Mouse (Mus musculus): Measurements from ENCODE around the gene Wdpcp. TPM values are rescaled to one million over a fixed set of nuclear protein-coding genes. Genes with fewer than 3 reads are reported as not detected.
"Not testable (repeated sequence)": the region's sequence is repeated elsewhere in the genome, so short reads cannot be mapped to it uniquely, and the experiment has no call there.

The Wdpcp gene
- polyA plus RNA-seq (2015; fragmentation: Nextera tagmentation; extraction: Ambion mirVana): 1.5 and 2.4 TPM in 2 replicates

GRCm38 (mm10) chr11:21571700-21572381 is at the start of gene Wdpcp, which contains the start of gene Mdh1:
Wdpcp (plus strand) TSS chr11:21572235.
Mdh1 (minus strand) TSS chr11:21572367.
- under 1% methylated on average over 42 of the region's 42 CpGs for WGBS (ENCODE audit: insufficient replicate concordance)
- Histone ChIP-seq H3K4me1 (replicated peaks) (peaks cover 31% of the 10 kb centered on the region), H3K27me3 (no peaks in the 10 kb centered on the region), H3K27ac (peak within 1 kb of the TSS; percentile 54), H3K9ac (peak within 1 kb of the TSS; percentile 75), H3K4me3 (replicated peaks) (peak within 1 kb of the TSS; percentile 73), H3K4me2 (peak within 1 kb of the TSS; percentile 78), H3K9me3 (replicated peaks) (no peaks in the 10 kb centered on the region), H3K36me3 (no peaks in the 10 kb centered on the region)
- DNase-seq: peak; percentile 83
- peak; percentile 95 for ATAC-seq (ENCODE audit: low read depth)

- 43% methylated on average over 2 of the region's 2 CpGs for WGBS (ENCODE audit: insufficient replicate concordance)
- no peak overlapping the region for H3K9ac ChIP-seq
- no peaks in the 10 kb centered on the region for H3K4me1 ChIP-seq (replicated peaks)
- H3K4me2 ChIP-seq: no peak overlapping the region
- no peak for ATAC-seq (ENCODE audit: low read depth)
- no peaks in the 10 kb centered on the region for H3K36me3 ChIP-seq
- no peak overlapping the region for H3K4me3 ChIP-seq (replicated peaks)
- no peaks in the 10 kb centered on the region for H3K27me3 ChIP-seq
- no peak overlapping the region for H3K27ac ChIP-seq
- H3K9me3 ChIP-seq (replicated peaks): no peaks in the 10 kb centered on the region
- no peak for DNase-seq
Measured at GRCm38 (mm10) chr11:21528676-21529394, 43.2 kb upstream of the Wdpcp start.

GRCm38 (mm10) chr11:21530856-21531255 is 41.2 kb upstream of the Wdpcp start:
- H3K4me2 ChIP-seq; H3K4me3 ChIP-seq (replicated peaks); H3K4me1 ChIP-seq (replicated peaks); H3K9ac ChIP-seq; DNase-seq; ATAC-seq (ENCODE audit: low read depth); H3K27me3 ChIP-seq; H3K27ac ChIP-seq; H3K9me3 ChIP-seq (replicated peaks); H3K36me3 ChIP-seq: not testable (repeated sequence)
- WGBS (ENCODE audit: insufficient replicate concordance): 63% methylated on average over 2 of the region's 2 CpGs

- H3K27ac ChIP-seq: no peak overlapping the region
- no peaks in the 10 kb centered on the region for H3K27me3 ChIP-seq
- no peaks in the 10 kb centered on the region for H3K36me3 ChIP-seq
- H3K4me1 ChIP-seq (replicated peaks): no peaks in the 10 kb centered on the region
- H3K4me3 ChIP-seq (replicated peaks): no peak overlapping the region
- 32% methylated on average over 2 of the region's 2 CpGs for WGBS (ENCODE audit: insufficient replicate concordance)
- no peak overlapping the region for H3K9ac ChIP-seq
- no peak for DNase-seq
- H3K4me2 ChIP-seq: no peak overlapping the region
- ATAC-seq (ENCODE audit: low read depth): no peak
- H3K9me3 ChIP-seq (replicated peaks): no peaks in the 10 kb centered on the region
Measured at GRCm38 (mm10) chr11:21540072-21540471, 32.0 kb upstream of the Wdpcp start.

GRCm38 (mm10) chr11:21540622-21541021 is 31.4 kb upstream of the Wdpcp start:
- no peaks in the 10 kb centered on the region for H3K9me3 ChIP-seq (replicated peaks)
- no peaks in the 10 kb centered on the region for H3K27me3 ChIP-seq
- H3K4me2 ChIP-seq: no peak overlapping the region
- ATAC-seq (ENCODE audit: low read depth) (no peak), DNase-seq (no peak)
- H3K36me3 ChIP-seq: no peaks in the 10 kb centered on the region
- no peak overlapping the region for H3K27ac ChIP-seq
- no peak overlapping the region for H3K4me3 ChIP-seq (replicated peaks)
- 77% methylated on average over 2 of the region's 2 CpGs for WGBS (ENCODE audit: insufficient replicate concordance)
- no peak overlapping the region for H3K9ac ChIP-seq
- H3K4me1 ChIP-seq (replicated peaks): no peaks in the 10 kb centered on the region

- 60% methylated on average over 5 of the region's 5 CpGs for WGBS (ENCODE audit: insufficient replicate concordance)
- Histone ChIP-seq H3K4me3 (replicated peaks) (no peak overlapping the region), H3K4me1 (replicated peaks) (no peaks in the 10 kb centered on the region), H3K36me3 (no peaks in the 10 kb centered on the region), H3K4me2 (no peak overlapping the region), H3K27me3 (no peaks in the 10 kb centered on the region), H3K9me3 (replicated peaks) (no peaks in the 10 kb centered on the region), H3K27ac (no peak overlapping the region), H3K9ac (no peak overlapping the region)
- ATAC-seq (ENCODE audit: low read depth): no peak
- DNase-seq: no peak
Measured at GRCm38 (mm10) chr11:21542731-21543130, 29.3 kb upstream of the Wdpcp start.

GRCm38 (mm10) chr11:21545021-21545420 is 27.0 kb upstream of the Wdpcp start:
- H3K4me1 ChIP-seq (replicated peaks): peaks cover 2% of the 10 kb centered on the region
- 55% methylated on average over 2 of the region's 2 CpGs for WGBS (ENCODE audit: insufficient replicate concordance)
- no peak overlapping the region for H3K27ac ChIP-seq
- no peak for ATAC-seq (ENCODE audit: low read depth)
- H3K27me3 ChIP-seq: no peaks in the 10 kb centered on the region
- DNase-seq: no peak
- H3K4me2 ChIP-seq: no peak overlapping the region
- no peak overlapping the region for H3K4me3 ChIP-seq (replicated peaks)
- H3K9ac ChIP-seq: no peak overlapping the region
- H3K9me3 ChIP-seq (replicated peaks): no peaks in the 10 kb centered on the region
- H3K36me3 ChIP-seq: no peaks in the 10 kb centered on the region

- Histone ChIP-seq H3K9ac (no peak overlapping the region), H3K4me3 (replicated peaks) (no peak overlapping the region), H3K36me3 (no peaks in the 10 kb centered on the region), H3K27ac (no peak overlapping the region), H3K4me2 (no peak overlapping the region), H3K27me3 (no peaks in the 10 kb centered on the region), H3K9me3 (replicated peaks) (no peaks in the 10 kb centered on the region), H3K4me1 (replicated peaks) (peaks cover 8% of the 10 kb centered on the region)
- no peak for ATAC-seq (ENCODE audit: low read depth)
- DNase-seq: no peak
Measured at GRCm38 (mm10) chr11:21545951-21546350, 26.1 kb upstream of the Wdpcp start.

- Histone ChIP-seq H3K4me1 (replicated peaks) (peaks cover 8% of the 10 kb centered on the region), H3K4me2 (no peak overlapping the region), H3K27me3 (no peaks in the 10 kb centered on the region), H3K36me3 (no peaks in the 10 kb centered on the region), H3K4me3 (replicated peaks) (no peak overlapping the region), H3K27ac (no peak overlapping the region), H3K9ac (no peak overlapping the region), H3K9me3 (replicated peaks) (no peaks in the 10 kb centered on the region)
- no peak for ATAC-seq (ENCODE audit: low read depth)
- 22% methylated on average over 1 of the region's 1 CpGs for WGBS (ENCODE audit: insufficient replicate concordance)
- no peak for DNase-seq
Measured at GRCm38 (mm10) chr11:21546671-21547070, 25.4 kb upstream of the Wdpcp start.

- peaks cover 14% of the 10 kb centered on the region for H3K4me1 ChIP-seq (replicated peaks)
- H3K9ac ChIP-seq: no peak overlapping the region
- no peak overlapping the region for H3K4me2 ChIP-seq
- H3K4me3 ChIP-seq (replicated peaks): no peak overlapping the region
- H3K36me3 ChIP-seq: no peaks in the 10 kb centered on the region
- ATAC-seq (ENCODE audit: low read depth): no peak
- H3K9me3 ChIP-seq (replicated peaks): no peaks in the 10 kb centered on the region
- H3K27me3 ChIP-seq: no peaks in the 10 kb centered on the region
- no peak for DNase-seq
- no peak overlapping the region for H3K27ac ChIP-seq
Measured at GRCm38 (mm10) chr11:21547518-21547917, 24.5 kb upstream of the Wdpcp start.

- no peaks in the 10 kb centered on the region for H3K9me3 ChIP-seq (replicated peaks)
- H3K9ac ChIP-seq: no peak overlapping the region
- DNase-seq (no peak), ATAC-seq (ENCODE audit: low read depth) (no peak)
- peaks cover 14% of the 10 kb centered on the region for H3K4me1 ChIP-seq (replicated peaks)
- H3K27me3 ChIP-seq: no peaks in the 10 kb centered on the region
- H3K27ac ChIP-seq: no peak overlapping the region
- H3K4me2 ChIP-seq: no peak overlapping the region
- 65% methylated on average over 2 of the region's 2 CpGs for WGBS (ENCODE audit: insufficient replicate concordance)
- H3K36me3 ChIP-seq: no peaks in the 10 kb centered on the region
- H3K4me3 ChIP-seq (replicated peaks): no peak overlapping the region
Measured at GRCm38 (mm10) chr11:21549052-21549451, 23.0 kb upstream of the Wdpcp start.

- Histone ChIP-seq H3K4me1 (replicated peaks) (peaks cover 14% of the 10 kb centered on the region), H3K4me3 (replicated peaks) (peak overlapping the region; percentile 30), H3K4me2 (peak overlapping the region; percentile 39), H3K27ac (no peak overlapping the region), H3K36me3 (no peaks in the 10 kb centered on the region), H3K27me3 (no peaks in the 10 kb centered on the region), H3K9ac (no peak overlapping the region), H3K9me3 (replicated peaks) (no peaks in the 10 kb centered on the region)
- DNase-seq (no peak), ATAC-seq (ENCODE audit: low read depth) (peak; percentile 71; the same call in 1 of the 2 replicates)
- 2% methylated on average over 4 of the region's 4 CpGs for WGBS (ENCODE audit: insufficient replicate concordance)
Measured at GRCm38 (mm10) chr11:21549754-21550153, 22.3 kb upstream of the Wdpcp start.

Measured in liver, embryonic 13.5 days (tissue).